Mouse (Mus musculus): Measurements from ENCODE around the gene Suclg2. TPM values are rescaled to one million over a fixed set of nuclear protein-coding genes. Genes with fewer than 3 reads are reported as not detected.

The Suclg2 gene
- polyA plus RNA-seq, 2 experiments: 30.7 to 48.9 TPM

DNA sequence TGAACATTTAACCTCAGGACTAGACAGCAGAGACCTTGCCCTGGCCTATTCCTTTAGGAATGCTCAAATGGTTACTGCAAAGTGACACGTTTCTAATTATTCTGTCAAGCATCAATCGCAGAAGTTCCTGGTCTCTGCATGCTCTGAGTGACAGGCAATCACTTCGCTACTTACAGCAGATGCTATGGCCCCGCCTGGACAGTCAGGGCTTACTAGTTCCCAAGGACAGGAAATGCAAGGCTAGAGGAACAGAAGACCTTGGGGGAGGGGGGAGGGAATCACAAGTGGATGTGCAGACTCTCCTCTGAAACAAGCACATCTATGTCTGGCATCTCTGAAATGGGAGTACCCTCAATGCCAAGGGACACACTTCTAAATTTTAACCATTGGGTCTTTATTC lies 167.6 kb downstream of the Suclg2 start:
- no peak for TF ChIP-seq POLR2A (IDR thresholded peaks at IDR 0.05; ENCODE audit: borderline replicate concordance, extremely low read depth, insufficient read depth, insufficient read length)
- no peaks in the 10 kb centered on the region for H3K9me3 ChIP-seq (ENCODE audit: control insufficient read depth, low read length)
- H3K27me3 ChIP-seq (ENCODE audit: control insufficient read depth, insufficient read depth, low read length): no peaks in the 10 kb centered on the region
- H3K4me3 ChIP-seq (replicated peaks; ENCODE audit: low read length): no peak overlapping the region
- DNase-seq (ENCODE audit: low spot score): no peak
- no peak overlapping the region for H3K9ac ChIP-seq (ENCODE audit: low read depth, low read length, severe bottlenecking)
- WGBS: 57% methylated on average over 4 of the region's 4 CpGs
- no peak overlapping the region for H3K27ac ChIP-seq (replicated peaks; ENCODE audit: low read depth, low read length)
- no peak overlapping the region for H3K4me2 ChIP-seq (replicated peaks; ENCODE audit: low read depth, low read length, severe bottlenecking)
- H3K4me1 ChIP-seq (ENCODE audit: control insufficient read depth, insufficient read depth, low read length): no peaks in the 10 kb centered on the region
- ATAC-seq (ENCODE audit: low FRiP score, low read depth): no peak
- H3K36me3 ChIP-seq (ENCODE audit: control insufficient read depth, insufficient read depth, low read length): no peaks in the 10 kb centered on the region

GRCm38 (mm10) chr6:95546189-95546832 lies 172.3 kb downstream of the Suclg2 start:
- H3K27ac ChIP-seq (replicated peaks; ENCODE audit: low read depth, low read length): no peak overlapping the region

GRCm38 (mm10) chr6:95545714-95546113 lies 172.9 kb downstream of the Suclg2 start:
- ATAC-seq (ENCODE audit: low FRiP score, low read depth) (no peak), DNase-seq (ENCODE audit: low spot score) (no peak)
- Histone ChIP-seq H3K9ac (ENCODE audit: low read depth, low read length, severe bottlenecking) (no peak overlapping the region), H3K4me1 (ENCODE audit: control insufficient read depth, insufficient read depth, low read length) (no peaks in the 10 kb centered on the region), H3K36me3 (ENCODE audit: control insufficient read depth, insufficient read depth, low read length) (no peaks in the 10 kb centered on the region), H3K9me3 (ENCODE audit: control insufficient read depth, low read length) (no peaks in the 10 kb centered on the region), H3K27ac (replicated peaks; ENCODE audit: low read depth, low read length) (no peak overlapping the region), H3K27me3 (ENCODE audit: control insufficient read depth, insufficient read depth, low read length) (no peaks in the 10 kb centered on the region), H3K4me2 (replicated peaks; ENCODE audit: low read depth, low read length, severe bottlenecking) (no peak overlapping the region), H3K4me3 (replicated peaks; ENCODE audit: low read length) (no peak overlapping the region)
- no peak for TF ChIP-seq POLR2A (IDR thresholded peaks at IDR 0.05; ENCODE audit: borderline replicate concordance, extremely low read depth, insufficient read depth, insufficient read length)

More at GRCm38 (mm10) chr6:95546189-95546832, 172.3 kb downstream of the Suclg2 start:
- Histone ChIP-seq H3K9me3 (ENCODE audit: control insufficient read depth, low read length) (no peaks in the 10 kb centered on the region), H3K4me3 (replicated peaks; ENCODE audit: low read length) (no peak overlapping the region), H3K4me2 (replicated peaks; ENCODE audit: low read depth, low read length, severe bottlenecking) (no peak overlapping the region), H3K36me3 (ENCODE audit: control insufficient read depth, insufficient read depth, low read length) (no peaks in the 10 kb centered on the region), H3K9ac (ENCODE audit: low read depth, low read length, severe bottlenecking) (no peak overlapping the region), H3K4me1 (ENCODE audit: control insufficient read depth, insufficient read depth, low read length) (no peaks in the 10 kb centered on the region), H3K27me3 (ENCODE audit: control insufficient read depth, insufficient read depth, low read length) (no peaks in the 10 kb centered on the region)
- 83% methylated on average over 7 of the region's 7 CpGs for WGBS
- no peak for DNase-seq (ENCODE audit: low spot score)
- no peak for TF ChIP-seq POLR2A (IDR thresholded peaks at IDR 0.05; ENCODE audit: borderline replicate concordance, extremely low read depth, insufficient read depth, insufficient read length)
- ATAC-seq (ENCODE audit: low FRiP score, low read depth): no peak

DNA sequence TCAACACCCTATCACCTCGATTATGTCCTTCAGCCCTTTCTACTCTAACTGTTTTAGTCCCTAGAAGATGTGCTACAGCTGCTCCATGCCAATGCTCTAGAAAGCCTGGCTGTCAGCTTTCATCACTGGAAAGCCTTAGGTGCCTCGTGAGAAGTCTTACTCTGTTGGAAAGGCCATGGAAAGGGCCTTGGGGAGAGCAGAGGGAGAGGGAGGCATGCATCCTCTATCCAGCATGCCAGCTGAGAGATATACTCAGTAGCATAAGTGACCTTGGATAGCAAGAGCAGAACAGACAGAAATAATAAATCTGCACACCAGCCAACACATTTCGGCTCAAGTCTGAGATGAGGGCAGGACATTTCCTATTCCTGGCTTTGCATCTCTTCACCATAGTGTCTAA lies 173.3 kb downstream of the Suclg2 start:
- no peak for TF ChIP-seq POLR2A (IDR thresholded peaks at IDR 0.05; ENCODE audit: borderline replicate concordance, extremely low read depth, insufficient read depth, insufficient read length)
- Histone ChIP-seq H3K4me1 (ENCODE audit: control insufficient read depth, insufficient read depth, low read length) (no peaks in the 10 kb centered on the region), H3K4me2 (replicated peaks; ENCODE audit: low read depth, low read length, severe bottlenecking) (no peak overlapping the region), H3K9me3 (ENCODE audit: control insufficient read depth, low read length) (no peaks in the 10 kb centered on the region), H3K9ac (ENCODE audit: low read depth, low read length, severe bottlenecking) (no peak overlapping the region), H3K36me3 (ENCODE audit: control insufficient read depth, insufficient read depth, low read length) (no peaks in the 10 kb centered on the region), H3K27ac (replicated peaks; ENCODE audit: low read depth, low read length) (no peak overlapping the region), H3K27me3 (ENCODE audit: control insufficient read depth, insufficient read depth, low read length) (no peaks in the 10 kb centered on the region), H3K4me3 (replicated peaks; ENCODE audit: low read length) (no peak overlapping the region)
- no peak for DNase-seq (ENCODE audit: low spot score)
- WGBS: 82% methylated on average over 3 of the region's 3 CpGs
- ATAC-seq (ENCODE audit: low FRiP score, low read depth): no peak

DNA sequence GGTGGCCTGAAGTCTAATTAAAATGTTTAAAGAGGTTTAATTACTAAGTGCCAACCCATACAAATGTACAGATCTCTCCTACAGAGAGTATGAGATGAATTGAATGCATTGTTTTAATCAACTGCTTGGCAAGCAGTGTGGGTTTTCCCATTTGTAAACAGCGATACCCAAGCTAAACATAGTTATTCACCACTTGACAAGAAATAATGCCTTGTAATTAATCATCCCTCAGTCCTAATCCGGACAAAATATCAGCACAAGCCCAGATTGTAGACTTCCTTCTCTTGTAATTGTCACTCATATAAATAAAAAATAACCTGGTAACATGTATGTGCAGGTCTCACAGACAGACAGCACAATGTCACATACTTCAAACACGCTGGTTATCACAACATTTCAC lies 183.4 kb downstream of the Suclg2 start:
- ATAC-seq (ENCODE audit: low FRiP score, low read depth): no peak
- WGBS: 75% methylated on average over 3 of the region's 3 CpGs

More for the DNA sequence above, 183.4 kb downstream of the Suclg2 start:
- no peaks in the 10 kb centered on the region for H3K27me3 ChIP-seq (ENCODE audit: control insufficient read depth, insufficient read depth, low read length)
- no peak overlapping the region for H3K9ac ChIP-seq (ENCODE audit: low read depth, low read length, severe bottlenecking)
- H3K9me3 ChIP-seq (ENCODE audit: control insufficient read depth, low read length): no peaks in the 10 kb centered on the region
- H3K4me2 ChIP-seq (replicated peaks; ENCODE audit: low read depth, low read length, severe bottlenecking): no peak overlapping the region
- H3K4me1 ChIP-seq (ENCODE audit: control insufficient read depth, insufficient read depth, low read length): no peaks in the 10 kb centered on the region
- no peak for TF ChIP-seq POLR2A (IDR thresholded peaks at IDR 0.05; ENCODE audit: borderline replicate concordance, extremely low read depth, insufficient read depth, insufficient read length)
- H3K27ac ChIP-seq (replicated peaks; ENCODE audit: low read depth, low read length): no peak overlapping the region
- no peaks in the 10 kb centered on the region for H3K36me3 ChIP-seq (ENCODE audit: control insufficient read depth, insufficient read depth, low read length)
- H3K4me3 ChIP-seq (replicated peaks; ENCODE audit: low read length): no peak overlapping the region
- DNase-seq (ENCODE audit: low spot score): no peak
